Mouse (Mus musculus) spleen, postnatal 10 days (tissue): ENCODE results near the gene Tspo2.

Source experiments
- DNase-seq, 2 experiments: peaks; one replicate each; pipeline ENCODE4 v3.0.0; 2021 to 2022; ENCODE audit warnings: low spot score in 2 of 2

The Tspo2 gene

DNA sequence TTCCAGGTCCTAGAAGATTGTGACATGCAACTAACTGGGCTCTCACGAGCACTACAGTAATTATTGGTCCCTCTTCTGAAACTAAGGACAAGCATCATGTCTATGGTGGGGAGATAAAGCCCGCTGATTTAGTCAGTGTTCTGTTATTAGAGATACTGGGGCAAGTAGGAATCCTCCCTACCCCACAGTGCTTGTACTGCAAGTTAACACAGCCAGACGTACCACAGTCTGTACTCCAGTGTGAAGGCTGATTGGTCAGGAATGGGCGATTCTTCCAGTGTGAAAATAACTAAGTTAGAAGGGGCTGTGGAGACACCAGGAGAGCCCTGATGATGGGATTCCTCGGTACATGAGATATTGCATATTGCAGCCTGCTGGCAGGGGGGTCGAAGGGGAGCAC is 33.8 kb downstream of the Tspo2 start:
- no peak for DNase-seq

DNA sequence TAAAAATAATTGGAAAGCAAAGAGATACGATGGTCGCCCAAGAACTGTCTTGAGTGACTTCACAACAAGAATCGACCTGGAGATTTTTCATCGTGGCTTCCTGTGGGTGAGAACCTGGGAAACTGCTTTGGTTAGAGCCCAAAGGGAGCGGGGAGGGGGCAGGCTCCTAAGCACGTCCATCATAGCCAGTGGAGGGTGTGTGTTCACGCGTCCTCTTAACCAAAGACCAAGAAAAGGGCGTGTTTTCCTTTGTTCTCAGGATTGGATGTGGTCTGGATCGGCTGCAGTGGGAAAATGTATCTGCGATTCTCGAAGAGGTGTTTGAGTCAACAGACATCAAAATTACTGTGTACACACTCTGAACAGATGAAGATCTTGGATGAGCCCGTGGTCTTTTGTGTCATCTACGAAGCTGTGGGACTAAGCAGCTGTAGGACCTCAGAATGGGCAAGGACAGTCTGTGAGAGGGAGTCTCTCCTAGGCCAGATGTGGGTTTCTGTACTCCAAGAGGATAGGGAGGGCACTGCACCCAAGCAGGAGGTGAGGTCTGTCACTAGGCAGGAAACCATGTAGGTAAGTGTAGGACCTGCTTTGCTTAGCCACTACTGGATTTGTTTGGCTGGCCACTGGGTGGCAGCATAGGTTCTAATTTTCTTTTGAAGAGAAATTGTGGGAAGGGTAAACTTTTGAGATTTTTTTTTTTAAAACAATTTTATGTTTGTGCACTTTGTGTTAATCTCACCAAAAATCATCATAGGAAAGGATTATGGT is 34.7 kb downstream of the Tspo2 start:
- DNase-seq = peak; percentile 57 to 81

DNA sequence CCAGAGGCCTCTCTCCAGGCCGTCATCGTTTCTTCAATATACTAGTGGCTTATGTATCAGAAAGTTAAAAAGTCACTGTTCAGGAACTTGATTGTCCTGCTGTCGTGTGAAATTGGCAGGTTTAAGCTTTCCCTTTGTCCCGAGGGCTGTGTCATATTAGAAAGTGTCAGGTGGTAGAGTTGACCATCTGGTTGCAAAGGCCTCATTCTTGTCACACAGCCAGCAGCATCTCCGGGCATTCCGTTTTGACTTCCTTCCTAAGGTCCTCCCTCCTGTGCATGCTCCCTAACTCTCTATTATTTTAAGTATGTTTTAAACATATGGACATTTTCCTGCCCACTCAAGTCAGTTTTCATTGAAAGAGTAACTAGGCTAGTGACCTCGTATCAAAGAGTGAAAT is 35.3 kb downstream of the Tspo2 start:
- no peak for DNase-seq

DNA sequence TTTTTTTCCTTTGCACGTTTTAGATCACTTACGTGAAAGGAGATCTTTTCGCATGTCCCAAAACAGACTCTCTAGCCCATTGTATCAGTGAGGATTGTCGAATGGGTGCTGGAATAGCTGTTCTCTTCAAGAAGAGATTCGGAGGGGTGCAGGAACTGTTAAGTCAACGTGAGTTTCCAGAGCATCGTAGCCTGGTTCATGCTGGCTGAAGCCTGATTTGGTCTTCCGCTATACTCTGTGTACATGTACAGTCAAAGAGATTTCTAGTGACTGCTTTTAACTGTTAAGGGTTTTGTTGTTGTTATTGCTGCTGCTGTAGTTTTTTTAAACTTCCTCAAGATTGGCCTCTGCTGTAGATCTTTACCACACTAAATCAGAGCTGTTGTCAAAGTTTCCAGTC is 40.1 kb downstream of the Tspo2 start:
- DNase-seq = no peak

DNA sequence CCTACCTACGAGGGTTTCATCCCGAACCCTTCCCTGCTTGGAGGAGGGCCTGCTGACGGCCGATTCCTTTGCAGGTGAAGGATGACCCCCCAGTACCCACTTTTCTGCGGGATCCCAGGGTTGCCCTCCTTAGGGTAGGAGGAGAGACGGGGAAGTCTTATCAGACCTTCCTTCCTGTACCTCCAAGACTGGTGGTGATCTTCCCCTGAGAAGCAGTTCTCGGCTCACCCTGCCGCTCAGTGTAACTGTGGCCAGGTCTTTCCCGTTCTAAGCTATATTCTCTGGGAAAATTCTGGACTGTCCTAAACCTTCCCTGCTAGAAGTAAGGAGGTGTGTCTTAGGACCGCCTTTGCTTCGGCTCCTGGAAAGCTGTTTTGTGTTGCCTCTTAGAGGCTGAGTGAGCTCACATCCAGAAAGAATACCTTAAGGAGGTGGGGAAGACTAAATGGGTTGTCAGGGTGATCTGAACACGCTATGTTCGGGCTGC is 41.0 kb downstream of the Tspo2 start:
- no peak for DNase-seq

DNA sequence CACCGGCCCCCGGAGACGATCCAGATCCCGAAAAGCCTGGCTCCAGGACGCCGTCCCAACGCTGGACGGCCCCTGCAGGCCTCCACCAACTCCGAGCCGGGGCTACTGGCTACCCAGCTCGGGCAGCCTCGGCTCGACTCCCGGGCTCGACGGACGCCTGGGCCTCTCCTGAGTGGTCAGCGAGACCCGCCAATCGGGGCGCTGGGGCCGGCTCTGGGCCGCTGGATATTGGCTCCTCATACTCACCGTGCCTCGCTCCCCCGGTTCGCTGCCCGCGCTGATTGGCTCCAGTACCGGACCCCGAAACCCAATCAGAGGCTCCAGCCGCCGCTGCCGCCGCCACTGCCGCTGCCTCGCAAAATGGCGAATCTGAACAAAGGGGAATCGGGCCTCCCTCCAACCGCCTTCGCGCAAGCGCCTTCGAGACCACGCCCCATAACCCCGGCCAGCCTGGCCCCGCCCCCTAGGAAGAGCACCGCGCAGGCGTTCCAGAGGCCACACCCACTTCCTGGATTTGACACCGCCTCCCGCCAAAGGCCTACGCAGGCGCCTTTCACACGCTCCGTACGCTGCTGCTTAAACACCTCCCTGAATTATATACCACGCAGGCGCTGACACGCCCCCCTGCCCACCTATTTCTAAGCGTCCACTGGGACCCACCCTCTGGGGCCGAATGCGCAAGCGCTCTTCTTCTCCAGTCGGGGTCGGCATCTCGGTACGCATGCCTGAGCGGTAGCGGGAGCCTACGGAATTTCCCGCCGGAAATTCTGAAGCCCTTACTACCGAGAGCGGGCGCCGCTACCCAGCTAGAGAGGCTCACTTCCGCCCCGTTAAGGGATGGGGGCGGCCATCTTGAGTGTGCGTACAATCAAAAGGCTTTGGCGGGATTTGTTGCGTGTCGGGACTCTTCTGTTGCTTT is 41.7 kb downstream of the Tspo2 start, which contains the start of the genes Nfya and Oard1:
Gene Nfya, minus strand, starts transcription at position 527 of the 919 bp plus-strand sequence.
Gene Oard1, plus strand, starts transcription at position 635 of the 919 bp plus-strand sequence.
- DNase-seq = peak; percentile 100

DNA sequence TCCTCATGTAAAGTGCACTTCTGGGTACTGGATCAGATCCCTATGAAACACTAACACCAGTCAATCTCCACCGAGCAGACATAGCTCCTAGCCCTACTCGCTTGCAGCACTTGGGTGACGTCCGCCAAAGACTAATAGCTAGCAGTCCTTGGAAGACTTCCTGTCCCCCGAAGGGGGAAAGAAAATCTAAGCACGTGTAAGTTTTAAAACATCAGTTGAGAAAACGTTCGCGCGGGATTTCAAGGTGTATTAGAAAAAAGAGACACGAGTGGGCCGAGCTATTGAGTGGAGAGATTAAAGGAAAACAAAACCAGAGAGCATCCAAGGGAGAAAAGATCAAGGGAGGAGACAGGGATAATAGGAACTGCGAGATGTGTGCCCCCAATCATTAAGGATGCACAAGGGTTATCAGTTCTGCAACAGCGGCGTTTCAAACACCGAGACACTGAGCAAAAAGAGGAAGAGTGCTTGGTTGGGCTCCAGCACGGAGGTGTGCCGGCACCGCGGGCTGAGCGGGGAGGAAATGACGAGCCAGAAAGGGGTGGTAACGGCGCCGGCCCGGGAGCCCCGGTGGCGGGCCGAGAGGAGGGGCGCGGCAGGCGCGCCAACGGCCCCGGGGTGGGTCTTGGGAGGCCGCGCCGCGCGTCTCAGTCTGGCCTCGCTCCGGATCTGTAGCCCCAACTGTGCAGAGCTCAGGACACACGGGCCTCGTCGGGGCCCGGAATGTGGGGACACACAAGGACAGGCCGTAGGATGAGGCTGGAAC is 42.6 kb downstream of the Tspo2 start:
- DNase-seq = peak; percentile 82 to 89

DNA sequence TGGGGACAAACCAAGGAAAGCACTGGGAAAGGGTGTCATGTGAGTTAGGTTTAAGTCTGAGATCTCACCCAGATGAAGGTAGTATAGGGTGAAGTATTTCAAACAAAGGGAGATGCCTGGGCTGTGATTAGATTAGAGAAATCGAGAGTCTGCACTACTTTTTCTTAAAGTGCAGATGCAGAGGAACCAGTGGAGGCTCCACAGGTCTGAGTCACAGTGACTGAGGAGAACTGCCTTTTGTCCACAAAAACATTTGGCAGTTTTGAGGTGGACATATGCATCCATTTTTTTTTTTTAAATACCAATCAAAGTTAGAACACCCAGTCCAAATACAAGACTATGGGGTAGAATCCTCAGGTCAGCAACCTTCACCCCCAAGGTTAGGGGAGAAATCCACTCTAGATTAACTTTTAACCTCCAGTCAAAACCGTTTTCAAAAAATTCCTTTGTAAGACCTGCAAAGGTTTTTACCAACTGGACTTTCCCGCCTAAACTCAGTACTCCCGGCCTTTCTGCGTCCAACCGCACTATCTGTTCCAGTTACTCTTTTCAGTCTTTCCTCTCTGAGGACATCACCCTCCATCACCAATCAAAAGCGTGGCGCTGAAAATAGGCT is 43.3 kb downstream of the Tspo2 start:
- no peak for DNase-seq

DNA sequence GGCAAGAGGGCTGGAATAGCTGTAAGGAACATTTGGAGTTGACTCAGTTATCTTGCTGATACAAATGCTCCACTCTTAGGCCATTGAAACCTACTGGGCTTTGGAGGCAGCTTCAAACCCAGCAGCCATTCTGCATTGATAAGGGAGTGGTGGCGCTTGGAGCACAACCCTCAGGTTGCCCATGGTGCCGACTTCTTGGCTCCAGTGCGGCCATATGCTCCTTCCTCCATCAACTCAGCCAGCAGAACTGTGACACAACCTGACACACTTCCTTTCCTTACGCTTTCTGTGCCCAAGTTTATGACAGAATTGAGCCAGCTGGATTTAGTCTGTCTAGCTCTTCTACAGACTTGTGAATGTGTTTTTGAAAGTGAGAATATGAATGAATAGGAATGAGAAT is 44.2 kb downstream of the Tspo2 start:
- peak in 1 of 2 experiments; percentile 41 for DNase-seq

DNA sequence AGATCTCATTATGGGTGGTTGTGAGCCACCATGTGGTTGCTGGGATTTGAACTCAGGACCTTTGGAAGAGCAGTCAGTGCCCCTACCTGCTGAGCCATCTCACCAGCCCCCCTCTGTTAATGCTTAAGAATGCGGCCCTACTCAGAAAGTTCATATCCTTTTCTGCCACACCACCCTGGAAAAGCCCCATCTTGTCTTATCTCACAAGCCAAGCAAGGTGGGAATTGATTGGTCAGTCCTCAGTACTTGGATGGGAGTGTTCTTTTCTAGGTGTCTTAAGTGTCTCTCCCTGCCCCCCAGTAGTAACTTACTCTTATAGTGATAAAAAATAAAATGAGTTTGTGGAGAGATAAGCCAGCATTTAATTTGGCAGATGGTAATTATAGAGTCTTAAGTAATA is 46.6 kb downstream of the Tspo2 start:
- DNase-seq = no peak

DNA sequence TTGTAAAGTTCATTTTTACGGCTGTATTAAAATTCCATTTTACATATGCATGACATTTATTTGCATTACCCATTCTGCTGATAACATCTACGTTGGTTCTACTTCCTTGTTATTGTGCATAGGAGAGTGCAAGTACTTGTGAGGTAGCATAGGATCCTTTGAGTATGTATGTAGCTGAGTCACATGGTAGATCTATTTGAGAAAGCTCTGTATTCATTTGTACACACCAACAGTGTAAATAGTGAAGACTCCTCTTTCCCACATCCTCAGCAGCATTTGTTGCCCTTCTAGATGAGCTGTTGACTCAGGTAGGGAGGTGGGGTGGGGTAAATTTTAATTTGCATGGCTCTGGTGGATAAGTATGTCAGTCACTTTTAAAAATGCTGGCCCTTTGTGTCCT is 47.5 kb downstream of the Tspo2 start:
- no peak for DNase-seq

DNA sequence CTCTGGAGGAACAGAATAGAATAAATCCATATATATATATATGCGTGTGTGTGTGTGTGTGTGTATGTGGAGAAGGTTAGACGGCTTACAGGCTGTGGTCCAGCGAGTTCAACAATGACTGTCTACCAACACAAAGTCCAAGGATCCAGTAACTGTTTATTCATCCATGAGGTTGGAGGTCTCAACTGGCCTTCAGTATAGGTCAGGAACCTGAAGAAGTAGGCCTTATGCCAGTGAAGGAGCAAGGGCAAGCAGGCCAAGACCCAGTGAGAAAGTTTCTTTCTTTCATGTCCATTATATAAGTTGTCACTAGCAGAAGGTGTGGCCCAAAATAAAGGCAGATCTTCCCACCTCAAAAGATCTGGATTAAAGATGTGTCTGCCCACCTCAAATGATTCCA is 48.6 kb downstream of the Tspo2 start:
- no peak for DNase-seq

DNA sequence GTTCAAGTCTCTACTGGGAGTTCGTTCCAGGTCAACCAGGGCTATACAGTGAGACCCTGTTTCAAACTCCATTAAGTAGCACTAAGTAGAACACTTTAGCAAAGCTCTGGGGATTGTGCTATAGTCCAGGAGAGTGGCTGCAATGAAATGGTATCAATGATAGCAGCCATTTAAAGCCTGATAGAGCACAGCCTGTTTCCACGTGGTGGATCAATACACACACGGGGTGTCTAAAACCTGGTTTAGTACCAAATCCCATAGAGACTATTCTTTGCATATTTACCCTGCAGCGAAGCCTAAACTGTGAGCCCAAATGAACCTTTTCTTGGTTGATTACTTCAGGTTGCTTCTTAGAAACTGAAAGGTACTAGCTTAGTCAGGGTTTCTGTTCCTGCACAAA is 49.6 kb downstream of the Tspo2 start:
- no peak for DNase-seq
